Mouse (Mus musculus) ES-Bruce4 (cell line): Measurements from ENCODE around the gene Anxa6.

ENCODE experiments used
- CTCF ChIP-seq: IDR thresholded peaks from one replicate; pipeline ENCODE4 v1.8.1; 2011; ENCODE audit warnings: low read depth, low read length
- POLR2A ChIP-seq: IDR thresholded peaks from one replicate; pipeline ENCODE4 v1.8.1; 2011; ENCODE audit warnings: low read length; ENCODE audit not compliant: insufficient read depth

DNA sequence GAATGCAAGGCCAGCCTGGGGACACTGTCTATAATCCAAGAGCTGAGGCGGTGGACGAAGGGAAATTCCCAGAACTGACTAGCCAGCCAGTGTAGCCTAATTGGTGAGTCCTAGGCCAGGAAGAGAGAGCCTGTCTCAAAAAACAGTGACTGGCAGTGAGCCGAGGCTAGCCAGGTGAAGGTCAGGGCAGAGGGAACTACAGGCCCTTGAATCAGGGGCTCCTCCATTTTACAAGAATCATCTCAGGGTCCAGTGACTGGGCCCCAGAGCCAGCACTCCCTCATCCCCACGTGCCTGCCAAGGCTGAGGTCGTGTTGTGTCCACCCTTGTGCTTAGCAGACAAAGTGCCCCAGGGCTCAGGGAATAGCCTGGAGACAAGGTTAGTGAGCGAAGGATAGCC is 82.6 kb downstream of the Anxa6 start:
- TF ChIP-seq CTCF (no peak), POLR2A (no peak)
